Mouse (Mus musculus): ENCODE results near the gene 1700057G04Rik. TPM values are rescaled to one million over a fixed set of nuclear protein-coding genes. Genes with fewer than 3 reads are reported as not detected.

The 1700057G04Rik gene
- polyA plus RNA-seq, 1 experiment from 2014 or later, result not detected

GRCm38 (mm10) chr9:92276360-92276759 lies 32.8 kb upstream of the 1700057G04Rik start:
- H3K9me3 ChIP-seq, result no peaks in the 10 kb centered on the region
- no peaks in the 10 kb centered on the region for H3K27me3 ChIP-seq
- no peak overlapping the region for H3K27ac ChIP-seq
- H3K4me2 ChIP-seq (replicated peaks), result no peak overlapping the region
- H3K36me3 ChIP-seq, result no peaks in the 10 kb centered on the region
- WGBS, result 87% methylated on average over 7 of the region's 7 CpGs
- H3K9ac ChIP-seq (replicated peaks), result no peak overlapping the region
- no peak for ATAC-seq
- no peaks in the 10 kb centered on the region for H3K4me1 ChIP-seq (replicated peaks)
- H3K4me3 ChIP-seq (replicated peaks), result no peak overlapping the region

- 85% methylated on average over 1 of the region's 1 CpGs for WGBS
- no peak for ATAC-seq
- Histone ChIP-seq H3K9me3 (no peaks in the 10 kb centered on the region), H3K4me1 (replicated peaks) (0 out of 2 replicates have a peak, but pooled peaks cover 5% of the 10 kb centered on the region), H3K27me3 (no peaks in the 10 kb centered on the region), H3K4me3 (replicated peaks) (no peak overlapping the region), H3K9ac (replicated peaks) (no peak overlapping the region), H3K4me2 (replicated peaks) (no peak overlapping the region), H3K36me3 (no peaks in the 10 kb centered on the region), H3K27ac (no peak overlapping the region)
These were observed 29.1 kb upstream of the 1700057G04Rik start for GRCm38 (mm10) chr9:92280048-92280447.

GRCm38 (mm10) chr9:92282563-92283171 lies 26.5 kb upstream of the 1700057G04Rik start:
- Histone ChIP-seq H3K4me3 (replicated peaks) (no peak overlapping the region), H3K4me2 (replicated peaks) (no peak overlapping the region)
- 40% methylated on average over 7 of the region's 7 CpGs for WGBS

GRCm38 (mm10) chr9:92289675-92290074 lies 19.5 kb upstream of the 1700057G04Rik start:
- 82% methylated on average over 3 of the region's 3 CpGs for WGBS
- H3K27me3 ChIP-seq, result no peaks in the 10 kb centered on the region
- no peak overlapping the region for H3K4me2 ChIP-seq (replicated peaks)
- ATAC-seq, result no peak
- H3K27ac ChIP-seq, result no peak overlapping the region
- H3K36me3 ChIP-seq, result no peaks in the 10 kb centered on the region
- no peak overlapping the region for H3K9ac ChIP-seq (replicated peaks)
- no peak overlapping the region for H3K4me3 ChIP-seq (replicated peaks)
- no peaks in the 10 kb centered on the region for H3K9me3 ChIP-seq
- H3K4me1 ChIP-seq (replicated peaks), result no peaks in the 10 kb centered on the region

More at GRCm38 (mm10) chr9:92282563-92283171, 26.5 kb upstream of the 1700057G04Rik start:
- H3K4me1 ChIP-seq (replicated peaks), result 0 out of 2 replicates have a peak, but pooled peaks cover 5% of the 10 kb centered on the region
- H3K9ac ChIP-seq (replicated peaks), result no peak overlapping the region
- no peaks in the 10 kb centered on the region for H3K36me3 ChIP-seq
- H3K27me3 ChIP-seq, result no peaks in the 10 kb centered on the region
- 0 out of 2 replicates have a peak, but pooled peaks have one; percentile 37 for ATAC-seq
- H3K9me3 ChIP-seq, result no peaks in the 10 kb centered on the region
- H3K27ac ChIP-seq, result no peak overlapping the region

- Histone ChIP-seq H3K36me3 (no peaks in the 10 kb centered on the region), H3K4me1 (replicated peaks) (no peaks in the 10 kb centered on the region), H3K27me3 (no peaks in the 10 kb centered on the region), H3K4me2 (replicated peaks) (no peak overlapping the region), H3K9me3 (no peaks in the 10 kb centered on the region), H3K4me3 (replicated peaks) (no peak overlapping the region), H3K9ac (replicated peaks) (no peak overlapping the region), H3K27ac (no peak overlapping the region)
- WGBS, result 60% methylated on average over 2 of the region's 2 CpGs
- ATAC-seq, result no peak
These were observed 17.0 kb upstream of the 1700057G04Rik start for GRCm38 (mm10) chr9:92292169-92292568.

GRCm38 (mm10) chr9:92292922-92293321 lies 16.3 kb upstream of the 1700057G04Rik start:
- no peaks in the 10 kb centered on the region for H3K4me1 ChIP-seq (replicated peaks)
- H3K4me2 ChIP-seq (replicated peaks), result no peak overlapping the region
- H3K9ac ChIP-seq (replicated peaks), result no peak overlapping the region
- H3K36me3 ChIP-seq, result no peaks in the 10 kb centered on the region
- no peak for ATAC-seq
- H3K4me3 ChIP-seq (replicated peaks), result no peak overlapping the region
- 69% methylated on average over 3 of the region's 3 CpGs for WGBS
- no peaks in the 10 kb centered on the region for H3K9me3 ChIP-seq
- H3K27me3 ChIP-seq, result no peaks in the 10 kb centered on the region
- no peak overlapping the region for H3K27ac ChIP-seq

- Histone ChIP-seq H3K27ac (no peak overlapping the region), H3K9ac (replicated peaks) (no peak overlapping the region), H3K4me1 (replicated peaks) (no peaks in the 10 kb centered on the region), H3K27me3 (no peaks in the 10 kb centered on the region), H3K4me2 (replicated peaks) (no peak overlapping the region), H3K9me3 (no peaks in the 10 kb centered on the region), H3K36me3 (no peaks in the 10 kb centered on the region), H3K4me3 (replicated peaks) (no peak overlapping the region)
- ATAC-seq, result no peak
- 89% methylated on average over 2 of the region's 2 CpGs for WGBS
These were observed 15.3 kb upstream of the 1700057G04Rik start for GRCm38 (mm10) chr9:92293560-92294548.

GRCm38 (mm10) chr9:92298288-92298687 lies 10.9 kb upstream of the 1700057G04Rik start:
- no peaks in the 10 kb centered on the region for H3K9me3 ChIP-seq
- ATAC-seq, result no peak
- H3K27me3 ChIP-seq, result no peaks in the 10 kb centered on the region
- H3K4me2 ChIP-seq (replicated peaks), result no peak overlapping the region
- 57% methylated on average over 1 of the region's 1 CpGs for WGBS
- no peak overlapping the region for H3K27ac ChIP-seq
- H3K4me1 ChIP-seq (replicated peaks), result no peaks in the 10 kb centered on the region
- H3K36me3 ChIP-seq, result no peaks in the 10 kb centered on the region
- no peak overlapping the region for H3K4me3 ChIP-seq (replicated peaks)
- no peak overlapping the region for H3K9ac ChIP-seq (replicated peaks)

- H3K4me3 ChIP-seq (replicated peaks), result no peak overlapping the region
- WGBS, result 77% methylated on average over 3 of the region's 3 CpGs
- H3K9me3 ChIP-seq, result no peaks in the 10 kb centered on the region
- no peaks in the 10 kb centered on the region for H3K36me3 ChIP-seq
- ATAC-seq, result no peak
- H3K27me3 ChIP-seq, result no peaks in the 10 kb centered on the region
- no peaks in the 10 kb centered on the region for H3K4me1 ChIP-seq (replicated peaks)
- H3K4me2 ChIP-seq (replicated peaks), result no peak overlapping the region
- no peak overlapping the region for H3K27ac ChIP-seq
- H3K9ac ChIP-seq (replicated peaks), result no peak overlapping the region
These were observed 8.0 kb upstream of the 1700057G04Rik start for GRCm38 (mm10) chr9:92301213-92301612.

GRCm38 (mm10) chr9:92305075-92305474 lies 4.1 kb upstream of the 1700057G04Rik start:
- no peaks in the 10 kb centered on the region for H3K4me1 ChIP-seq (replicated peaks)
- no peak overlapping the region for H3K9ac ChIP-seq (replicated peaks)
- no peak for ATAC-seq
- H3K4me3 ChIP-seq (replicated peaks), result no peak overlapping the region
- no peaks in the 10 kb centered on the region for H3K36me3 ChIP-seq
- no peak overlapping the region for H3K27ac ChIP-seq
- no peaks in the 10 kb centered on the region for H3K9me3 ChIP-seq
- H3K27me3 ChIP-seq, result no peaks in the 10 kb centered on the region
- 77% methylated on average over 8 of the region's 8 CpGs for WGBS
- no peak overlapping the region for H3K4me2 ChIP-seq (replicated peaks)

- no peak overlapping the region for H3K27ac ChIP-seq
- no peak for ATAC-seq
- WGBS, result 58% methylated on average over 8 of the region's 8 CpGs
These were observed 3.5 kb upstream of the 1700057G04Rik start for GRCm38 (mm10) chr9:92305620-92306220.

GRCm38 (mm10) chr9:92316791-92317190 lies 7.6 kb downstream of the 1700057G04Rik start:
- Histone ChIP-seq H3K27ac (no peak overlapping the region), H3K27me3 (no peaks in the 10 kb centered on the region), H3K4me1 (replicated peaks) (no peaks in the 10 kb centered on the region), H3K9ac (replicated peaks) (no peak overlapping the region), H3K4me3 (replicated peaks) (no peak overlapping the region), H3K9me3 (no peaks in the 10 kb centered on the region), H3K36me3 (no peaks in the 10 kb centered on the region), H3K4me2 (replicated peaks) (no peak overlapping the region)
- whole genome bisulfite sequencing, result 93% methylated on average over 3 of the region's 3 CpGs
- no peak for ATAC-seq

More at GRCm38 (mm10) chr9:92305620-92306220, 3.5 kb upstream of the 1700057G04Rik start:
- no peaks in the 10 kb centered on the region for H3K36me3 ChIP-seq
- H3K4me2 ChIP-seq (replicated peaks), result no peak overlapping the region
- no peak overlapping the region for H3K4me3 ChIP-seq (replicated peaks)
- no peaks in the 10 kb centered on the region for H3K27me3 ChIP-seq
- no peaks in the 10 kb centered on the region for H3K9me3 ChIP-seq
- no peaks in the 10 kb centered on the region for H3K4me1 ChIP-seq (replicated peaks)
- H3K9ac ChIP-seq (replicated peaks), result no peak overlapping the region
